Mouse (Mus musculus) myocyte (in vitro differentiated cells): Measurements from ENCODE around the gene Rps6kb2.

Source experiments
- MAX ChIP-seq: IDR thresholded peaks from one replicate; pipeline ENCODE4 v1.6.1; 2011; ENCODE audit warnings: low read depth, mild to moderate bottlenecking, control low read depth
- MYOG ChIP-seq, 3 experiments: IDR thresholded peaks; one replicate each; pipeline ENCODE4 v1.6.1; 2011; ENCODE audit warnings: control low read depth in 2 of 3, low read depth in 2 of 3, mild to moderate bottlenecking in 2 of 3; ENCODE audit not compliant: insufficient read length in 2 of 3, control insufficient read depth in 1 of 3, insufficient read depth in 1 of 3
- POLR2A ChIP-seq: IDR thresholded peaks from one replicate; pipeline ENCODE4 v1.6.1; 2011; ENCODE audit warnings: low read depth, mild to moderate bottlenecking, control low read depth, moderate library complexity; ENCODE audit not compliant: insufficient read length
- TCF12 ChIP-seq: IDR thresholded peaks from one replicate; pipeline ENCODE4 v1.6.1; 2011; ENCODE audit warnings: mild to moderate bottlenecking, control low read depth; ENCODE audit not compliant: poor library complexity, insufficient read depth, severe bottlenecking
- TCF3 ChIP-seq: IDR thresholded peaks from one replicate; pipeline ENCODE4 v1.6.1; 2011; ENCODE audit warnings: low read depth, control low read depth; ENCODE audit not compliant: insufficient read length
- USF1 ChIP-seq: IDR thresholded peaks from one replicate; pipeline ENCODE4 v1.6.1; 2011; ENCODE audit warnings: low read depth, mild to moderate bottlenecking, control low read depth, moderate library complexity

GRCm38 (mm10) chr19:4159049-4159448 is 4.1 kb downstream of the Rps6kb2 start:
- TF ChIP-seq MYOG (IDR thresholded peaks at IDR 0.05; ENCODE audit: control insufficient read depth in 1 of 3, insufficient read depth in 1 of 3, insufficient read length in 2 of 3, low read depth in 2 of 3) (no peak), TCF3 (no peak), USF1 (no peak), MAX (no peak), TCF12 (no peak), POLR2A (no peak)
